Mouse (Mus musculus): Measurements from ENCODE around the gene Neurod4. TPM values are rescaled to one million over a fixed set of nuclear protein-coding genes. Genes with fewer than 3 reads are reported as not detected.

The Neurod4 gene
- polyA plus RNA-seq (2015; fragmentation: Nextera tagmentation; extraction: Ambion mirVana): 0.06 and 0.18 TPM in 2 replicates

DNA sequence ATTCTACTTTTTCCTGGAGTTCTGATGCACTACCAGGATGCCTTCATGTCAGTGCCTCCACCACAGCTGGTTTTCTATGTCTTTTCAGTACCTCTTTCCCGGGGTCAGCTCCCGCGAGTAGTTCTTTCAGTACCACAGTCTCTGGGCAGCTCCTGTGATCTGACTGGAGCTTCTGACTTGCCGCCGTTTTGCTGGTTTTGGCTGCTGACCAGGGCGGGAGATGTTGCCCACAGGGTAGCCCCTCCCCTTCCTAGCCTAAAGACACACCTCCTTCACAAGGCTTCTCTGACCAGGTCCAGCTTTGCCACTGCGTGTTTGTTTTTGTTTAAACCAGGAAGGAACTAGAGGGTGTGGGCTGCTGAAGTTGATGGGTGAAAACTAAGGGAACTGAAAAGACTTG is at the start of gene Neurod4:
Gene Neurod4 (minus strand): TSS at position 175 of the 400 bp plus-strand sequence.

DNA sequence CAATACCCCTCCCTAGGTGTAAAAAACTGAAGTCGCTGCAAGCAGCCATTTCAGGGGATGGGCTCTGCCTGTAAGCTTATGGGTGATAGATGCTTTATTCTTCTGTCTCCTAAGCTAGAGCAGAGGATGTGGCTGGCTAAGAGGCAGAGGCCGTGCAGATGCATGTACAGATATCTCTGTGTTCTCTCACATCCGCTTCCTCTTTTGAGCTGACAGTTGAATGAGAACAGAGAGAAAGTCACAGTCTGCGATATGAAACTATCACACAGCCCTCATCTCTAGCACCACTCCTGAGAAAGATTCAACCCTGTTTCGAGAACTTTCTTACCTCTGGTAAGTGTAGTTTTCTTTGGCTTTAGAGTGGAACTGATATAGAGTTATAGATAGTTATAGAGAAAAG is 42.6 kb upstream of the Neurod4 start, which contains the start of gene Tespa1:
Gene Tespa1 (plus strand): TSS at position 234 of the 400 bp plus-strand sequence.

Other genes with a start within 250 kb of the Neurod4 start
- not detected in 2 replicates for gene Olfr821, start 249.9 kb downstream of the Neurod4 start, polyA plus RNA-seq (2015; fragmentation: Nextera tagmentation; extraction: Ambion mirVana)
- not detected in 2 replicates for gene Olfr822, start 209.0 kb downstream of the Neurod4 start, polyA plus RNA-seq (2015; fragmentation: Nextera tagmentation; extraction: Ambion mirVana)
- not detected in 2 replicates for gene Olfr823, start 164.9 kb downstream of the Neurod4 start, polyA plus RNA-seq (2015; fragmentation: Nextera tagmentation; extraction: Ambion mirVana)
- 0.03 TPM in 1 of 2 replicates, not detected in the other for gene Olfr824, start 150.2 kb downstream of the Neurod4 start, polyA plus RNA-seq (2015; fragmentation: Nextera tagmentation; extraction: Ambion mirVana)
- gene Olfr825, start 113.5 kb downstream of the Neurod4 start, polyA plus RNA-seq (2015; fragmentation: Nextera tagmentation; extraction: Ambion mirVana): not detected in 2 replicates
- not detected in 2 replicates for gene Olfr826, start 96.1 kb downstream of the Neurod4 start, polyA plus RNA-seq (2015; fragmentation: Nextera tagmentation; extraction: Ambion mirVana)
- not detected in 2 replicates for gene Olfr827, start 65.8 kb downstream of the Neurod4 start, polyA plus RNA-seq (2015; fragmentation: Nextera tagmentation; extraction: Ambion mirVana)
- gene Tespa1, start 42.6 kb upstream of the Neurod4 start, polyA plus RNA-seq (2015; fragmentation: Nextera tagmentation; extraction: Ambion mirVana): 0.90 TPM in 2 replicates
- gene Vmn2r84, start 114.1 kb upstream of the Neurod4 start, polyA plus RNA-seq (2015; fragmentation: Nextera tagmentation; extraction: Ambion mirVana): not detected in 2 replicates
- gene Vmn2r85, start 149.5 kb upstream of the Neurod4 start, polyA plus RNA-seq (2015; fragmentation: Nextera tagmentation; extraction: Ambion mirVana): not detected in 2 replicates
- gene Vmn2r86, start 175.8 kb upstream of the Neurod4 start, polyA plus RNA-seq (2015; fragmentation: Nextera tagmentation; extraction: Ambion mirVana): not detected in 2 replicates
- gene Vmn2r87, start 217.2 kb upstream of the Neurod4 start, polyA plus RNA-seq (2015; fragmentation: Nextera tagmentation; extraction: Ambion mirVana): not detected in 2 replicates